Mouse (Mus musculus): ENCODE measurements around the gene Tcerg1l. TPM values are rescaled to one million over a fixed set of nuclear protein-coding genes. Genes with fewer than 3 reads are reported as not detected.

Tcerg1l gene
- total RNA-seq, 2 experiments from 2014 or later: 0.16 TPM; not detected in 1

DNA sequence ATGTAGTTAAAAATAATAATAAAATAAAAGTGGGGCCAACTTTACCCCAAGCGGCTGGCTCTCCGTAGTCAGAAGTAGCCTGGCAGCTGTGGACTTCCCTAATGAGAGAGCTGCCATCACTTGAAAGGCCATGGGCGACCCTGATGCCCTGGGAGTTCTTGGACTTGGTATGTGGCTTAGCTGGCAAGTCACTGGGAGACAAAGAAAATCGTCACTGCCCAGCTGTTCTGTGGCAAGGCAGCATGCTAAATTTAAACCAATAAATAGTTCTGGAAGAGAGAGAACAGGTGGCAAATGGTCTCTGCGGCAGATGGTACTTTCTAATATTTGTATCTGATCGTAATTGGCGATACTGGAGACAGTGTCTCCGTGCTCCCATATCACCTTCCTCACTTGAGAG, 40.1 kb downstream of the Tcerg1l start:
- DNase-seq: no peak

DNA sequence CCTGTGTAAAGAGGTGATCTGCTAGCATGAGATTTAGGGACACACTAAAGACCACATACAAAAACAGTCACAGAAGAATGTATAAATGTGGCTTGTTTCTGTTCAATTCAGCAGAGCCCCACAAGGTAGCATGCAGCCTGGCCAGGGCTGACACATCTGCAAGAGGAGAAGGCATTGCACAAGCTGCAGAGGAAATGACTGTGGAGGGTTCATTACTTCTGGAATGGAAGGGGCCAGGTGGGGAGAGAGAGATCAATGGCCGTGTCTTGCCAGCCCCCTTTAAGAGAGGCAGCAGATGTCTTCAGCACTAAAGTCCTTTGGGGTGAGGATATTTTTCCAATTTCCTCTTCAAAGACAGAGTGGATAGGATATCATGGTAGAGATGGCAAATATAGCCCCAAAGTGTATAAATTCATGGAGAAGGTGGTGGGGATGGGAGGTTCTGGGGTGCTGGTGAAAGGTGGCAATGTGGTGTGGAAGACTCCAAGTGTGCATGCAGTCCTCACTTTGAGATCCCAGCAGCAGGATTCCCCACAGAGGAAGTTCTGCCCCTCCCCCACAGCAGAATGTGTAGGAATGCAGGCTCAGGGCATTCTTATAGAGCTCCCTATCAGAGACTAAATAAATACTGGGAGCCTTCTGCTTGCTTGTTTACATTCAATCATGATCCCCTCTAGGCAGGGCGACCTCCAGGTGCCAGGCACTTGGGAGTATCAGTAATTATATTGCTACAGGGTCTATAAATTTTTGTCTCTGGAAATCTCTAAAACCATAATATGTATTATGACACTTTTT, 40.7 kb downstream of the Tcerg1l start:
- DNase-seq: no peak

DNA sequence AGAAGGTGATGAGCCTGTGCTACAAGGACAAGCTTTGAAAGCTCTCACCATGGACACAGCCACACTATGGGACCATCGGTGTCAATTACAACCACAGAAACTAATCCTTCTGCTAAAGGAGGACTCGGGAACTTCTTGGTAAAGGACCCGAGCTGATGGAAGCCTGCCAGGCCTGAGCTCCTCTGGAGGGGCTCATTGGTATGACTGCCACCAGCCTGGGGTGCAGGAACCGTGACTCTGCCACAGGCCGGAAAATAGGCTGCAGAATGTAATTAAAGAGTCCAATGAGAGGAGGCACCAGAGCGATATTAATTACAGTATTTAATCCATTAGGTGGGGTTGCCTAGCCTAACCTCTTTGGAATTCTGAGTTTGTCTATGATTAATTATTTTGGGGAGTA, 52.1 kb downstream of the Tcerg1l start:
- DNase-seq: no peak

DNA sequence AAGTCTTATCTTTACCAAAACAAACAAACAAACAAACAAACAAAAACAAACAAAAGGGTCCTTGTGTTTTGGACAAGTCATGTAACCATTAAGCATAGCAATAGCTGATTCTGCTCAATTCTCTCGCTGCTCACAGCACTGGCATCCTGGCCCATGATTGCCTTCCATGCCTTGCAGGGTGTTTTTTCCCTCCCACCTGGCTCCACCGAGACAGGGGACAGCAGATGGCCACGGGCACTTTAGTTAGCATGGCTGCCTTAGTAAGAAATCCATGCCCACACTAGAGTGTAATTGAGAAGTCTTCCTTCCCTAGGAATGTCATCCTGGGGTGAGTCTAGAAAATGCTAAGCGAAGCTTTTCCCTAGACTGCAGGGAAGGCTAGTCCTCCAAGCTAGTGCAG, 59.1 kb downstream of the Tcerg1l start:
- no peak for DNase-seq

DNA sequence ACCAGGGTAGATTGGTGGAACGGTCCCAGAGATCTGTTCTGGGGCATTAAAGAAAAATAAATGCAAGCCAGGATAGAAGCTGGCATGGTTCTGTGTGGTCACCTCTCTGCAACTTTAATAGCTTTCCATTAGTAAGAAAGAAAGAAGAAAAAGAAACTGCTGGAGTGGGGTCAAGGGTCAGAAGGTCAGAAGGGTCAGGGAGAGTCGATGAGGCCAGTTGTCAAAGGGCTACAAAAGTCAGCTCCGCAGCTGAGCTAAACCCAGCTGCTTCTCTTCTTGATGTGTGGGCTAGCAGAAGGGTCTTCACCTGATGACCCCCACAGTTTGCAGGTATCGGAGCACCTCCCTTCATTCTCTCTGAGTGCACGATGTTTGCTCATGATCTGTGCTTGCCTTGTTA, 59.6 kb downstream of the Tcerg1l start:
- DNase-seq: no peak

DNA sequence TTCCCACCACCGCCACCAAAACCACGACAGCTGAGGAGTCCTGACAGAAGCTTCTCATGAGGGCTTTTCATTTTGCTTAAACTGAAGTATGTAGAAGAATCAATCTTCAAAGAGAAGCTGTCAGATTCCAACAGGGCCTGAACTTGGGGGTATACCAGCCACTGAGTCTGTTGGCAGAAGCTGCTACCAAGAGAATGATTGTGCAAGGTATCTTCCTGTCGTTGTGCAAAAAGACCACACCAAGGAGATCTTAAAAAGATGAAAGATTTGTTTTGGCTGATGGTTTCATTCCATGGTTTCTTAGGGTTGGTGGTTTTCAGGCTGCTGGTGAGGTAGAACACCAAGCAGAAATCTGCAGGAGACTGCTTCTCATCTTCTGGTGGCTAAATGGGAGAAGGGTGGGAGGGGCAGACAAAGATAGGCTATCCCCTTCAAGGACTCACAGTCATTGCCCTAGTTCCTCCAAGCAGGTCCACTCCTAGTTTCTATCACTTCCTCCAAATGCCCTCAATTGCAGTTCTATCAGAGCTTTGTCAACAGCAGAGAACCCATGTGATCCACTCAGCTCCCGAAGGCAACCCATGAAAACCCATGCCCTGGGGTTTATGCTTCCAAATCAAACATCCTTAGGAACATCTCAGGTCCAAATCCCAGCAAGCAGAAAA, 64.9 kb downstream of the Tcerg1l start:
- DNase-seq: no peak

DNA sequence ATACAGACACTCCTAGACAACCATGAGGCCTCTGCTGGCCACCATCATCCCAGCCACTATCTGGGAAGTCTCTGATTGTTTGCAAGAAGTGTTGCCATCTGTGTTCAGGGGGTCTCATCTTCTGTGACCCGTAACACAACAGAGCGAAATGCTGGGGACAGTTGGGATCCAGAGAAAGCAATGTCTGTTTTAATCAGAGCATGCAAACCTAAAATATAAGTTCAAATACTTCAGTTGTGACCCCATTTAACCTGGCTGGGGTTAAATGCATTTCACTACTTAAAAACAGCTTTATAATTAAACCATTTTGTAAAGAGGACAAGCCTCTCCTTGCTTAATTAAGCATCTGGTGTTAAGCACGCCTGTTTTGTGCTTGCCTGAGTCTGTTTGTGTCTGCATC, 66.3 kb downstream of the Tcerg1l start:
- no peak for DNase-seq

DNA sequence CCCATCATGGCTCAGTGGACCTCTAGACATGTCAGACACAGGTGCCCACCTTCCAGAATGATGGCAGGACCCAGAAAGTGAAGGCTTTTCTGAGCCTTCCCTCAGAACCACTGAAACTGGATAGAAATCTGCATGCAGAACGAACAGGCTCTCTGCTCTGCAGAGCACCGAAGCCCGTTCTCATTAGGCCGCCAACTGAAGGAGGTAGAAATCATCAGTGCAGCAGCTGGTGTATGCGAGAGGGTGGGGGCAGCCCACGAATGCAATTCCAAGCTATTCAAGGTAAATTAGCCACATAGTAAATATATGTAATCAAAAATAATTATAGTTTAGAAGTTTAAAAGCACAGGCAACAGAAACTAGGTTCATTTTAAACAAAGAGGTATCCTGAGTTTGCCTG, 68.9 kb downstream of the Tcerg1l start:
- no peak for DNase-seq

DNA sequence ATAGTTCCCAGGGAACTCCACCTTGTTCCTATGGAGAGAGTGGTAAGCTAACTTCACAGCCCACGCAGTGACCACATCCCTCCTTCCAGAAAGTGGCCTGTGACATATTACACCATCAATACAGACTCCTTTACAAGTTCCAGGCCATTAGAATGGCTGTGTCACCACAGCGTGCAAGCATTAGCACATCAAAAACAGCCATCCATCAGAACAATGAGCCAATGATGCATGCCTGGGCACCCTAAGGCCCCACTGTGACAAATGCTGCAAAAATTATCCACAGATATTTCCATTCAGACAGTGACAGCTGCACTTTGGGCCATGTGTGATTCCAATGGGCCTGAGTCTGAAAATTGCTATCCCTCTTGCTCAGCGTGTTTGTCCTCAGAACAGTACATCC, 70.8 kb downstream of the Tcerg1l start:
- DNase-seq: no peak

DNA sequence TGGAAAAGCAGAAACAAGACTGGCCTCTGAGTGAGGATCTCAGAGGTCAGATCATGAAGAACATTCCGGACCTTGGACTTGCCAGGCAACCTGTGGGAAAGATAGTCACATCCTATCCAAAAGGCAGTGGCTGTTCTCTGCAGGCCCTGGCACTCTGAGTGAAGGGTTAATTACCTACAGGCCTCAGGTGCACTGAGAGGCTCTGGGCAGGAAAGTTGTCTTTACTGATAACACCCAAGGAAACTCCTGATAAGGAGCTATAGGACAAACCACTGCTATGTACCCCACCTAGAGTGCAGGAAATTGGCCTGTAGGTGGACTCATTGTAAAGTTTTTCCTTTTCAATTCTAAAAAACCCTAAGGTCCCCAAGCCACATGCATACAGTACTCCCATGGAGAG, 83.8 kb downstream of the Tcerg1l start:
- no peak for DNase-seq

DNA sequence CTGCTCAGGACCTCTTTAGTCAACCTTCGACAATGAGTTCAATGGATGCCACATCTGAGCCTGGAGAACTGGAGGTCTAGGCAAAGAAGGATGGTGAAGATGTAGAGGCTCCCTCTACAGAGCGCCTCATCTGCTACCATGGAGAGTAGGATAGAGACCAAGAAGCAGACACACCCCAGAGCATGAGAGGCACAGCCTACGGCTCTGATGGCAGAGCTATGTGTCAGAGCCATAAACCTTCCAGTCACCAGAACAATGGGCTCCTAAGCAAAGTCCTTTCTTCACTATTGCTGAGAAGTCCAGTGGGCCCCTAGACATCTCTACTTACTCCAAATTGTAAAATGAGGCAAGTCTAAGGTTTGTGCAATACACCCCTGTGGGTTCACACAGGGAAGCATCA, 91.4 kb downstream of the Tcerg1l start:
- DNase-seq: no peak

DNA sequence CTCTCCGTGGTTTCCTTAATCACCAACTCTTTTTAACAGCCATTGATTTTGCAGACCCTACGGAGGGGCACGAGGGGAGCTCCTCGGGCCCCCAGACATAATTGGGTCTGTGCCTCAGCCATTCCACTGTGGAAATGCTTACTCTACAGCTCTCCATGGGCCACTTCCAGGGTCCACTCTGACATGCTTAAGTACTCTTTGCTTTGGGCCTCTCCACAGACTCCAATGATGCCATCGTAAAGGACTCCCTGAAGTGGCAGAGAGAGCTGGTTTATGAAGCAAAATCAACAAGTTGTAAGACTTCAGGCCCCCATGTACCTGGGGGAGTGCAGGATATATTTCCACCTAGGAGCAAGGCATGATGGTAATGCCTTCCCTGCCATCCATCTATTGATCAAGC, 112.7 kb downstream of the Tcerg1l start:
- DNase-seq: no peak

DNA sequence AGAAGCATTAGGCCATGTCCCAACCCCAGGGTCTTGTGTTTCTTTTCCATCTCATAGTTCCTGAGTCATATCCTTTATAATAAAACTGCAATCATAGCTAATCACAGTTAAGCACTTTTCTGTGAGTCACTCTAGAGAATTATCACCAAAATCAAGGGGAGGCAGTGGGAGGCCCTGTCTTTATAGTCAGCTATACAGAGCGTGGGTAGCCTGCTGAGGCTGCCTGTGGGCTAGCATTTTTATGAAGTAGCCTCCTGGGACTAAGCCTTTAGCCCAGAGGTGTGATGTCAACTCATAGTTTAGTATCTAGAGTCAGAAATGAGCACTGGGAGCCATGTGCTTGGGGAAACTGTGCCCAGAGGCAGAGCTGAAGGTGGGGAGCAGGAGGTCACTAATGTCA, 122.3 kb downstream of the Tcerg1l start:
- DNase-seq: no peak

DNA sequence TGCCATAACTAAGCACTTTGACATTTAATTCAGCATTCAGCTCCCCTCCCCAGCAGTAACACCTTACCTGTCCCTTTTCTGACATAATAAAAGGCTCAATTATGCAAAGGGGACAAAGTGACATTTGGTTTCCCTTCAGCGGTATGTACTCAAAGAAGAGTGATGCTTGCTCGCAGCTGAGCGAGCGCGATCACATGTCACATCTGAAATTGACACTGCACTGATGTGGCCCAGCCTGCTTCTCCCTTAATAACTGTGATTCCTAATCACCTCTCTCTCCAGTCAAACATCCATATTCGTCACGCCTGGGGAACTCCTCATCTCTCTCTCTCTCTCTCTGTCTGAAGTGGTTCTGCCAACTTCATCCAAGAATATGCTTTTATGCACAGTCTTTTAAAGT, 126.2 kb downstream of the Tcerg1l start:
- no peak for DNase-seq

DNA sequence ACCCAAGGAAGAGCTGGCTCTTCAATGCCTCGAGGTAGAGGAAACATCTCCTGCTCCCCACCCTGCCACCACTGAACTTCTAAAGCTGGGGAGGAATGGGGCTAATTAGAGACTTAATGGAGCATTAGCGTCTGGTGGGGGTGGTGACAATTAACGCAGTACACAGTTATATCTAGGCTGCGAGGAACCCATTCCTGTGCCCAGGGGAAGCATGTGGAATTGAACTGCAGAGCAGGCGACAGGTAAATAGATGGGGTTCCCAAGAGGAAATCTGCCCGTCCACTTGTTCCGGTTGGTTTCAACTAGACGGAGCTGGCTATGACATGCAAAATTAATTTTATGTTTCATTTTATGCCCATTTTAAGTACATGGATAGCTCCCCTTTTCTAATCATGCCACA, 128.1 kb downstream of the Tcerg1l start:
- no peak for DNase-seq

DNA sequence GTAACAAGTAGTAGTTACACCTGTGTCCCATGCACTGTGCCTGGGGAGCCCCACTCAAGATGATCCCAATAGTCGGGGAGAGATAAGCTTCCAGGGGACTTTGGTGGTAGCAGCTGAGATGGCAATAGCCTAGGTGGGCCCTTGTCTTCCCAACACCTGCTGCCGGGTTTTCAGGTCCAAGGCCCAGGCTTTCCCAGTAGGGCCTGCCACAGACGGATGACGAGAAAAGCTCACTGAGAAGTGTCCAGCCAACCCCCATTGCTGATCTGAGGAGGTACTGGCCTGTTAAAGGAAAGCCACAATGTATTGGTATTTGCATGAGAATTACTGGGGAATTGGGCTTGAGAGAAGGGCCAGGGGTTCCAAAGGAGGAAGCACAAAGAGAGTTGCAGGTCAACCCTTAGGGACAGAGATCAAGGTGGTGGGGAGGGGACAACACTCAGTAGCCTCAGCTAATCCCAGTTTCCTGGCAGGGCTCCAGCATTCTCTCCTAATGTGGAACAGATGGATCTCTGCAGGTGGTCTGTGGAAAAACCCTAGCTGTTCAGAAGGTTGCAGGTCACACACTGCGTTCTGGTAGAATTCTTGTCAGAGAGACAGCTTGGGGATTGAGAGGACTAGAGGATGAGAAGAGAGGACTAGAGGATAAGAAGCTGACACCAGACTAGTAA, 129.4 kb downstream of the Tcerg1l start:
- DNase-seq: no peak

DNA sequence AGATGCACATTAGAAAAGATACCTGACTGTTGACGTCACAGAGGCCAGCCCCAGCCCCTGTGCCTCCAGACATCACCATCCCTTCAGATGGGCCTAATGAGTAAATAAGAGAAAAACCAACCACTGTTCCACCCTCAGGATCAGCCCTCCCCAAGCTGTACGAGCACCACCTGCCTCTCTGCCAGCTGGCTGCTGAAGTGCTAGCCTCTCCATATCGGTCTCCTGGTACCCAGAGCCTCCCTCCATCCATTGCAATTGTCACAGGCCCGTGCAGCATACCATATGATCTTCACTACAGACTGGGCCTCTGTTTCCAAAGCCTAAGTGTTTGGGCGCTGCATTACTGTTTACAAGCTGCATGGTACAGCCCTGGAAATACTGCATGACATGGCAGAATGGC, 148.9 kb downstream of the Tcerg1l start:
- no peak for DNase-seq

DNA sequence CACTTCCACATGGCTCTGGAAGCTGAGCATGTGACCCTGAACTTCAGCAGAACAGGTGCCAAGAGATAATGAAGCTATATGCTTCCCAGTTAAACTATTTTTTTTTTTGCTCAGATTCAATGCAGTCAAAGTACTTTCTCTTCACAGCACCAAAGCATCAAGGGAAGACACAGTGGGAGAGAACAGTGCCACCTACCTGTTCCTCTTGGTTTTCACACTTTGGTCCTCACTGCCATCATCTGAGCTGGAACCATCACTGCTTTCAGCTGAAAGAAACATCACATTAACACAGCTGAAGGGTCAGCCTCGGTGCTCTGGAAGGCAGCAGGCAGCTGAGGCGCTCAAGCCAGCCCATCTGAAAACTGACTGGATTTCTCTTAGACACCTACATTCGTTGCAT, 149.4 kb downstream of the Tcerg1l start:
- DNase-seq: peak in 1 of 2 experiments; percentile 11

DNA sequence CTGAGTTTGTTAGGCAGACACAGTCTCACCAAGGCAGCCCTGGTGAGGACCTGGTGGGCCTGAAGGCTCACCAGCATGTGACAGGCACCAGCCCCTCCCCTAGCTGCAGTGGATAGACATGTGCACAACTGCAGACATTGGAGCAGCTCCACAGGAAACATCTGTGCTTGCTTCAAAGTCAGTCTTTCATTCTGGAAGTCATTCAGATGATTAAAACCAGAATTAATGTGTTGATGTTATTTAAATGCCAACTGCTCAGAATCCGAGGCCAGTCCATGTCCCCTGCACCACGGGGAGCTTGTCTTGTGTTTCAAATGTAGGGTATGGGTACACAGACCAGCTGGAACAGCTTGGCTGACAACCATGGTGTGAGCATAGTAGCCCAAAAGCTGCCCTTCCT, 150.8 kb downstream of the Tcerg1l start:
- no peak for DNase-seq

DNA sequence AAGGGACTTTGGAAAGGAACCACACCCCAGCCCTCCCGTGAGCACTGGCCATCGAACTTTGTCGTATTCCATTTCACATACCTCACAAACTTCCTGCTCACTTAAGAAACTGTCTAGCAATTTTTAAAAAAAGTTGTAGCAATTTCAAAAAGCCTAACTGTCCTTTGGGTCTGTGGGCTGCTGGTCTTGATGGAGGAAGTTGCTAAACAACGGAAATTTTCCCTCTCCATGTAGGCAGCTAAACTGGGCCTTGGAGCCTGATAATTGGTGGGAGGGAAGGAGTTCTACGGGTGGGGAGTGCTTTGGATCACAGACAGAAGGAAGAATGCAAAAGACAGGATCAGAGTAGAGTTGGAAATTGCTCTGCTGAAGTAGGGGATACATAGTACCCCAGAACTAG, 155.3 kb downstream of the Tcerg1l start:
- no peak for DNase-seq

DNA sequence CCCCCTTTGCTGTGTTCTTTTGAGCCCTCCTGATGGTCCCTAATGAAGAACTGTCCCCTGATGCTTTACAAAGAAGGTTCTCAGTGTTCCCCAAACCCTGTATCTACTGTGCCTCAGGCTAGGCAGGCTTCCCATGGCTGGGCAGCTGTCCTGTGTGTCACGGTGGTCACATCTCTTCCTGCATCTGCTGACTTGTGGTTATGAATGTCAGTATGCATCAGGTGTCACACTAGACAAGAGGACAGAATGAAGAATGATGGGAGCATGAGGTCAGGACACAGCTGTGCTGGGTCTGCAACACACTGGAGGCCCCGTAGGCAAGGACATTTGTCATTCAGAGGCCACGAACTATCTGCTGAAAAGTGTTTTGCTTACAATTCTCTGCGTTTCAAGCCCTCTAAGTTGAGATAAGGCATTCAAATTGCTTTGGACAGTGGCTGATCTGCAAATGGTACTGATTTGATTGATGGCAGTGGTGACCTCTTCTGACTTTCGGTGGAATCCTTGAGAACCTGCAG, 159.8 kb downstream of the Tcerg1l start:
- no peak for DNase-seq

DNA sequence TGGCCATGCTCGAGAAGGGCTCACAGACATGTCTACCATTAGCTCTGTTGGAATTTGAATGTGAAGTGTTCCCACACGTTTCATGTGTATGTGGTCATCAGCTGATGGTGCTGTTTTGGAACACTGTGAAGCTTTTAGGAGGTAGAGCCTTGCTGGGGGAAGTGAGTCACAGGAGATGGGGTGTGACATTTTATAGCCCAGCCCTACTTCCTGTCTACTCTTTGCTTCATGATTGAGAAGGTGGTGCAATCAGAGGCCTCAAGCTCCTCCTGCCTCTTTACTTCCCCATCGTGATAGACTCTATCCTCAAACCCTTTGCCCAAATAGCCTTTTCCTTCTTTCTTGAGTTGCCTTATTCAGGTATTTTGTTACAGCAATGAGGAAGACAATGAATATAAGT, 173.3 kb downstream of the Tcerg1l start:
- no peak for DNase-seq

DNA sequence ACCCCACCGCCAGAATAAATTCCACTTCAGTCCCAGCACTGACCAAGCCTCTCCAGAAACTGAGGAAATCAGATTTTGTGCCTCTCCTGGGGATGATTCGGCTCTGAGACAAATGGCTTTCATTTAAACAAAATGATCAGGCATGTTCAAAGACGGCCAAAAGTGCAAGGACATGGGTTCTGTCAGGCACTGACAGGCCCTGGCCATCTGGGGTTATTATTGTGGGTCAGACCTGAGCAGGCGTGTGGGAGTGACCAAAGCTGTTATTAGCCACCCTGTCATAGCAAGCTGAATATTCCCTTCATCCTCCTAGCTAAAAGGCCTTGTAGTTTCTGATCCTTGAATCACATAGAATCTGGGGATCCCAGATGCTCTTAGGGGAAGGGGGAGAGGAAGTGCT, 174.6 kb downstream of the Tcerg1l start:
- DNase-seq: no peak
